Mouse (Mus musculus) spleen, adult 2 months (tissue): ENCODE measurements around the gene Gm20388. TPM values are rescaled to one million over a fixed set of nuclear protein-coding genes. Genes with fewer than 3 reads are reported as not detected.

ENCODE experiments used
- DNase-seq, 2 experiments: peaks; one replicate each; pipeline versions ENCODE4 v3.0.0 to v3.0.0-alpha.2; 2012 to 2021; ENCODE audit warnings: low spot score in 2 of 2, low read depth in 1 of 2
- H3K27ac ChIP-seq: fragments of 200-500 bp; 2 replicates; pipeline ENCODE4 v1.5.1; 2012; ENCODE audit warnings: low read length, inconsistent platforms; ENCODE audit not compliant: insufficient read depth
- H3K27me3 ChIP-seq: fragments of 200-500 bp; 2 replicates; pipeline ENCODE4 v1.6.1; 2012; ENCODE audit warnings: mild to moderate bottlenecking, moderate library complexity, low read length, inconsistent platforms; ENCODE audit not compliant: control insufficient read depth, insufficient read depth
- H3K36me3 ChIP-seq: fragments of 200-500 bp; 2 replicates; pipeline ENCODE4 v1.6.1; 2012; ENCODE audit warnings: mild to moderate bottlenecking, low read length, inconsistent platforms; ENCODE audit not compliant: control insufficient read depth, insufficient read depth
- H3K4me1 ChIP-seq: fragments of 200-500 bp; 2 replicates; pipeline ENCODE4 v1.6.1; 2011; ENCODE audit warnings: inconsistent platforms; ENCODE audit not compliant: control insufficient read depth, insufficient read depth, insufficient read length
- H3K4me3 ChIP-seq: fragments of 200-500 bp; 2 replicates; pipeline ENCODE4 v1.5.1; 2011; ENCODE audit warnings: mild to moderate bottlenecking, inconsistent platforms; ENCODE audit not compliant: insufficient read depth, insufficient read length; ENCODE audit errors: extremely low read depth
- CTCF ChIP-seq: fragments of 200-500 bp; IDR thresholded peaks from 2 replicates; pipeline ENCODE4 v1.5.1; 2011; ENCODE audit warnings: mild to moderate bottlenecking, inconsistent platforms; ENCODE audit not compliant: insufficient read depth, insufficient read length, insufficient replicate concordance; ENCODE audit errors: extremely low read depth
- POLR2A ChIP-seq: fragments of 200-500 bp; IDR thresholded peaks from 2 replicates; pipeline ENCODE4 v1.6.1; 2011; ENCODE audit warnings: low read depth, low read length, inconsistent platforms
- WGBS: fragments of 180-500 bp; shearing (Covaris S2); methylation state at CpG from one replicate; pipeline ENCODE4 v1.1.7; 2018; 5-methylcytosine and 5-hydroxymethylcytosine counted together
- polyA plus RNA-seq: library from polyadenylated mRNA; depleted of rRNA; stranded (reverse); fragments of >200 nt; gene quantifications from 2 replicates; pipeline ENCODE4 v1.2.3, GENCODE M21; 2012

Gene Gm20388
- polyA plus RNA-seq, 1 experiment = 26.1 TPM

GRCm38 (mm10) chr8:122726789-122727188 is 2816.1 kb downstream of the Gm20388 start:
- Histone ChIP-seq H3K27ac (no peak overlapping the region), H3K4me3 (no peak overlapping the region), H3K27me3 (no peaks in the 10 kb centered on the region), H3K36me3 (no peaks in the 10 kb centered on the region), H3K4me1 (no peaks in the 10 kb centered on the region)
- no peak for DNase-seq
- no peak for TF ChIP-seq CTCF
- TF ChIP-seq POLR2A = no peak
- WGBS = 89% methylated on average over 2 of the region's 2 CpGs

DNA sequence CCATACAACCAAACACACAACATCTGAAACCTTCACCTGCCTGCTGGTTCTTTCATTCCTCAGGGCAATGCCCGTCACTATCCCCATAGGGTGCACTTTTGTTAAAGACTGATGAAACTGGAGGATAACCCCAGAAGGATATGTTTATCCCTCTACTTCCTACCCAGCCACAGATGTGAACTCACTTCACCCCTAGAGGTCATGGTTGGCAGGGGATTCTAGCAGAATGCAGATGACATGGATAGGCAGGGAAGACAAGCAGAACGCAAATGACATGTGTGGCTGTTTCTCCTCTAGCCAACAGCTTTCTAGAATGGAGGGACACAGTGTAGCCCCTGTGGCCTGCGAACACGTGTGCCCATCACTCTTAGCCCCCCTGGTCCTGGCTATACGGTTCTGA is 2816.8 kb downstream of the Gm20388 start:
- TF ChIP-seq CTCF = no peak
- TF ChIP-seq POLR2A = no peak
- H3K27ac ChIP-seq = no peak overlapping the region
- no peaks in the 10 kb centered on the region for H3K4me1 ChIP-seq
- no peaks in the 10 kb centered on the region for H3K36me3 ChIP-seq
- no peak overlapping the region for H3K4me3 ChIP-seq
- DNase-seq = no peak
- 63% methylated on average over 5 of the region's 5 CpGs for WGBS
- H3K27me3 ChIP-seq = no peaks in the 10 kb centered on the region

- peaks cover 3% of the 10 kb centered on the region; the same call in 1 of the 2 replicates for H3K4me1 ChIP-seq
- 98% methylated on average over 3 of the region's 3 CpGs for WGBS
- H3K27me3 ChIP-seq = no peaks in the 10 kb centered on the region
- DNase-seq = no peak
- H3K27ac ChIP-seq = no peak overlapping the region
- no peaks in the 10 kb centered on the region for H3K36me3 ChIP-seq
- no peak overlapping the region for H3K4me3 ChIP-seq
- TF ChIP-seq POLR2A (no peak), CTCF (no peak)
These were observed 2818.0 kb downstream of the Gm20388 start for GRCm38 (mm10) chr8:122728630-122729029.

- Histone ChIP-seq H3K4me3 (no peak overlapping the region), H3K4me1 (peaks cover 32% of the 10 kb centered on the region; the same call in 1 of the 2 replicates), H3K27ac (no peak overlapping the region), H3K27me3 (no peaks in the 10 kb centered on the region), H3K36me3 (no peaks in the 10 kb centered on the region)
- WGBS = 78% methylated on average over 3 of the region's 3 CpGs
- no peak for TF ChIP-seq CTCF
- no peak for TF ChIP-seq POLR2A
- no peak for DNase-seq
These were observed 2824.5 kb downstream of the Gm20388 start for GRCm38 (mm10) chr8:122735110-122735509.

- no peak for DNase-seq
- TF ChIP-seq CTCF = no peak
- no peak for TF ChIP-seq POLR2A
- H3K36me3 ChIP-seq = no peaks in the 10 kb centered on the region
- WGBS = 29% methylated on average over 19 of the region's 19 CpGs
- H3K27me3 ChIP-seq = no peaks in the 10 kb centered on the region
- H3K4me3 ChIP-seq = no peak overlapping the region
- peaks cover 36% of the 10 kb centered on the region; the same call in 1 of the 2 replicates for H3K4me1 ChIP-seq
- H3K27ac ChIP-seq = no peak overlapping the region
These were observed 2825.2 kb downstream of the Gm20388 start for GRCm38 (mm10) chr8:122735542-122736473.

GRCm38 (mm10) chr8:122736623-122737022 is 2826.0 kb downstream of the Gm20388 start:
- 88% methylated on average over 11 of the region's 11 CpGs for WGBS
- TF ChIP-seq CTCF = no peak
- TF ChIP-seq POLR2A = no peak
- DNase-seq = no peak
- H3K4me1 ChIP-seq = peaks cover 36% of the 10 kb centered on the region; the same call in 1 of the 2 replicates
- no peak overlapping the region for H3K27ac ChIP-seq
- H3K4me3 ChIP-seq = no peak overlapping the region
- H3K36me3 ChIP-seq = no peaks in the 10 kb centered on the region
- no peaks in the 10 kb centered on the region for H3K27me3 ChIP-seq

- no peak overlapping the region for H3K27ac ChIP-seq
- no peak overlapping the region for H3K4me3 ChIP-seq
- no peak for TF ChIP-seq CTCF
- TF ChIP-seq POLR2A = no peak
- WGBS = 73% methylated on average over 4 of the region's 4 CpGs
- H3K4me1 ChIP-seq = peaks cover 36% of the 10 kb centered on the region; the same call in 1 of the 2 replicates
- no peaks in the 10 kb centered on the region for H3K27me3 ChIP-seq
- H3K36me3 ChIP-seq = no peaks in the 10 kb centered on the region
- no peak for DNase-seq
These were observed 2826.4 kb downstream of the Gm20388 start for GRCm38 (mm10) chr8:122737071-122737470.
